Mouse (Mus musculus) myocyte (in vitro differentiated cells): Measurements from ENCODE around the gene Rsl24d1.

Experiments
- E2F4 ChIP-seq: IDR thresholded peaks from one replicate; pipeline ENCODE4 v1.6.1; 2011; ENCODE audit warnings: mild to moderate bottlenecking, control low read depth, moderate library complexity; ENCODE audit not compliant: insufficient read depth
- MYOD1 ChIP-seq, 3 experiments: IDR thresholded peaks; one replicate each; pipeline ENCODE4 v1.6.1; 2011; ENCODE audit warnings: control low read depth in 2 of 3, low read depth in 2 of 3, mild to moderate bottlenecking in 2 of 3, moderate library complexity in 1 of 3; ENCODE audit not compliant: insufficient read length in 2 of 3, control insufficient read depth in 1 of 3
- MYOG ChIP-seq, 3 experiments: IDR thresholded peaks; one replicate each; pipeline ENCODE4 v1.6.1; 2011; ENCODE audit warnings: control low read depth in 2 of 3, low read depth in 2 of 3, mild to moderate bottlenecking in 2 of 3; ENCODE audit not compliant: insufficient read length in 2 of 3, control insufficient read depth in 1 of 3, insufficient read depth in 1 of 3
- POLR2A ChIP-seq: IDR thresholded peaks from one replicate; pipeline ENCODE4 v1.6.1; 2011; ENCODE audit warnings: low read depth, mild to moderate bottlenecking, control low read depth, moderate library complexity; ENCODE audit not compliant: insufficient read length
- POLR2AphosphoS2 ChIP-seq: IDR thresholded peaks from one replicate; pipeline ENCODE4 v1.6.1; 2011; ENCODE audit warnings: low read depth, control low read depth; ENCODE audit not compliant: insufficient read length
- SRF ChIP-seq: IDR thresholded peaks from one replicate; pipeline ENCODE4 v1.6.1; 2011; ENCODE audit warnings: low read depth; ENCODE audit not compliant: control insufficient read depth, insufficient read length
- TCF12 ChIP-seq: IDR thresholded peaks from one replicate; pipeline ENCODE4 v1.6.1; 2011; ENCODE audit warnings: mild to moderate bottlenecking, control low read depth; ENCODE audit not compliant: poor library complexity, insufficient read depth, severe bottlenecking
- USF1 ChIP-seq: IDR thresholded peaks from one replicate; pipeline ENCODE4 v1.6.1; 2011; ENCODE audit warnings: low read depth, mild to moderate bottlenecking, control low read depth, moderate library complexity

- no peak for TF ChIP-seq TCF12
- TF ChIP-seq POLR2A: no peak
- no peak for TF ChIP-seq USF1
- TF ChIP-seq E2F4: no peak
- TF ChIP-seq MYOG (IDR thresholded peaks at IDR 0.05; ENCODE audit: control insufficient read depth in 1 of 3, insufficient read depth in 1 of 3, insufficient read length in 2 of 3, low read depth in 2 of 3): no peak
- no peak for TF ChIP-seq MYOD1 (IDR thresholded peaks at IDR 0.05; ENCODE audit: control insufficient read depth in 1 of 3, insufficient read length in 2 of 3, low read depth in 2 of 3)
- no peak for TF ChIP-seq POLR2AphosphoS2
- TF ChIP-seq SRF: no peak
Observed at GRCm38 (mm10) chr9:73103159-73103879, 9.9 kb upstream of the Rsl24d1 start.
